13 mouse cellular contexts compared by ENCODE assay signal in the genomic region with DNA sequence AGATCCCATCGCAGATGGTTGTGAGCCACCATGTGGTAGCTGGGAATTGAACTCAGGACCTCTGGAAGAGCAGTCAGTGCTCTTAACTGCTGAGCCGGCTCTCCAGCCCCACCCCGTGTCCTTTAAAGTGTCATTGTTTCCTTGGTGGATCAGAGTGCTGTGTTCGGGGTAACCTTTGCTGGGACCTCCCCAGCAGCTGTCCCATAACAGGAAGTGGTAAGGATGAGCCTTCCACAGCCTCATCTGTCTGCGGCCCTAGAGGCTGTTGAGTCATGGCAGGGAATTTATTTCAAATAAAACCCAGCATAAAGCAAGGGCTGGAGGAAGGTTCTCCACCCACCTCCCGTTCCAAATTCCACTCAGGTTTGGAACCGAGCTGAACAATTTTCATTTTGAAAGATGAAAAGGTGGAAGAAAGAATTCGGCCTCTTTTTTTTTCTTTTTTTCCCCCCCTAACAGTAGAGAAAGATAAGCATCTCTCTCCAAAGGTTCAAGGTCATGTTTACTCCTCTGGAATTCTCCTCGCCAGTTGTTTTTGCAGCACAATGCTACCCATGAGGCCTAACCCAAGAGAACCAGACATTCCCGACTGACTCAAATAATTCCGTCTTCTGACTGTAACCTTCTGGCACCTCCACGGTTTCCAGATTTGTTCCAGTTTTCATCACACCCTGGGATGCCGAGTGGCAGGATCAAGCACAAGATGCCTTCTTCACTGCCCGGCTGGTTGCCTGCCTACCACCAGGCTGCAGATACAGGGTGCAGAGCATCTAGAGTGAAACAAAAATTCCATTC.
DNase-seq lines count a peak whose midpoint lies in the region; ATAC-seq lines count a peak whose summit lies in the region.
"Had no signal": no experiment of that assay in that cellular context is flagged by ENCODE, and none has a peak within 500 bp of the region (broad histone marks: within the 10 kb centered on the region; RNA-seq: fewer than 3 reads in every experiment).

No protein-coding gene starts in this region.

- 0 out of 2 replicates have a peak, but pooled peaks have one; percentile 47 for ATAC-seq in frontal cortex, adult (ENCODE audit: low TSS enrichment)
- ATAC-seq in inflammation-experienced regulatory T-cells, adult 6 months: peak; percentile 87
- ATAC-seq in megakaryocyte-erythroid progenitor cell, adult 5-6 weeks (replicated peaks; ENCODE audit: low FRiP score, low TSS enrichment, poor library complexity, severe bottlenecking): no peak
- ATAC-seq: forebrain, postnatal 0 days had no signal

- no peaks in the 10 kb centered on the region for H3K36me3 ChIP-seq in limb, embryonic 10.5 days

- intact Hi-C loops in gastrocnemius, postnatal 14 days (cut with DNase I; ENCODE audit: low total_unique reads): no loop called here

- WGBS in limb, embryonic 10.5 days: 82% methylated on average over 14 of the region's 14 CpGs

- H3K27me3 ChIP-seq in limb, embryonic 10.5 days (ENCODE audit: low read depth, poor library complexity, severe bottlenecking): no peaks in the 10 kb centered on the region

- H3K4me1 ChIP-seq in limb, embryonic 10.5 days: peaks cover 14% of the 10 kb centered on the region

- no peak overlapping the region for H3K27ac ChIP-seq in limb, embryonic 10.5 days

- no peaks in the 10 kb centered on the region for H3K9me3 ChIP-seq in limb, embryonic 10.5 days (replicated peaks)

- no peak overlapping the region for H3K4me3 ChIP-seq in limb, embryonic 10.5 days

- DNase-seq in frontal cortex, postnatal 36 days (ENCODE audit: low spot score in 2 of 2): no peak
- DNase-seq in ES-CJ7 (ENCODE audit: low read depth, low spot score): peak; percentile 52
- DNase-seq in thymus, postnatal 0 days (ENCODE audit: low spot score): peak; percentile 74
- DNase-seq in gastrocnemius, postnatal 14 days: no peak
- no peak for DNase-seq in limb, embryonic 10.5 days (ENCODE audit: low spot score)
- DNase-seq: cerebellum, postnatal 25 days; forebrain, postnatal 0 days; heart, postnatal 4 days; kidney, adult 9 months; retina, postnatal 1 day had no signal

Comparison
In these comparisons a context has a peak if more than half of its experiments do, and no peak if none do; other contexts are left out.
1. DNase-seq: peak in ES-CJ7 (single experiment) and thymus, postnatal 0 days (single experiment); none in frontal cortex, postnatal 36 days (0 of 2), gastrocnemius, postnatal 14 days (single experiment) and limb, embryonic 10.5 days (single experiment).